Mouse (Mus musculus): ENCODE measurements around the gene Fam81a.

DNA sequence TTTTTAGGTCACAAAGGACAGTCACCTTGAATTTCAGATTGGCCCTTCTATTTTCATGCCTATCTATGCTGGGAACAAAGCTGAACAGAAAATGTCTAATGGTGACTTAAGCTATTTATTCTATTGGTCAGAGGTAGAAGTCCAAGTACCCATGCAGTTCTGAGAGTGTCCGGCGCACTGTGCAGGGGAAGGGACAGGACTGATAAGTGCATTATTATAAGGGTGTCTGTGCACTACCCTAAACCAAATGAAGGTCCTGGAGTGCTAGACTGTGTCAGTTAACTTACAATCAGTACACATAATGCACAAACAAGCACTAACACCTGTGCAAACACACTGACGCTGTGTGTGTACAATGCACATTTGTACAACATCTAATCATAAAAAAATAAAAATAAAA is 74.9 kb downstream of the Fam81a start:
- TF ChIP-seq CTCF (IDR thresholded peaks at IDR 0.05; ENCODE audit: borderline replicate concordance, extremely low read depth, insufficient read depth, insufficient read length): no peak
- no peak for TF ChIP-seq POLR2A (IDR thresholded peaks at IDR 0.05; ENCODE audit: borderline replicate concordance, extremely low read depth, insufficient read depth, insufficient read length, poor library complexity, severe bottlenecking)
